Mouse (Mus musculus): ENCODE results near the gene Stx5a.
A peak's percentile ranks its signal among the peaks of the same experiment; 100 is the strongest.

The Stx5a gene

GRCm38 (mm10) chr19:8741243-8741869, at the start of gene Stx5a:
TSS of gene Stx5a (plus strand) at chr19:8741413.
- DNase-seq (ENCODE audit: low spot score in 2 of 2), result peak; percentile 94 to 97

GRCm38 (mm10) chr19:8691871-8692539, 49.2 kb upstream of the Stx5a start:
- no peak for DNase-seq (ENCODE audit: low spot score in 2 of 2)

- no peak for DNase-seq (ENCODE audit: low spot score in 2 of 2)
These were observed 48.5 kb upstream of the Stx5a start for GRCm38 (mm10) chr19:8692740-8693139.

- no peak for DNase-seq (ENCODE audit: low spot score in 2 of 2)
These were observed 45.9 kb upstream of the Stx5a start for GRCm38 (mm10) chr19:8695330-8695729.

GRCm38 (mm10) chr19:8699652-8700051, 41.6 kb upstream of the Stx5a start:
- no peak for DNase-seq (ENCODE audit: low spot score in 2 of 2)

GRCm38 (mm10) chr19:8702458-8702857, 38.8 kb upstream of the Stx5a start:
- no peak for DNase-seq (ENCODE audit: low spot score in 2 of 2)

GRCm38 (mm10) chr19:8703571-8703970, 37.6 kb upstream of the Stx5a start:
- no peak for DNase-seq (ENCODE audit: low spot score in 2 of 2)

- no peak for DNase-seq (ENCODE audit: low spot score in 2 of 2)
These were observed 36.0 kb upstream of the Stx5a start for GRCm38 (mm10) chr19:8705026-8705708.

- no peak for DNase-seq (ENCODE audit: low spot score in 2 of 2)
These were observed 35.0 kb upstream of the Stx5a start for GRCm38 (mm10) chr19:8706132-8706667.

GRCm38 (mm10) chr19:8706930-8707329, 34.3 kb upstream of the Stx5a start:
- no peak for DNase-seq (ENCODE audit: low spot score in 2 of 2)

- DNase-seq (ENCODE audit: low spot score in 2 of 2), result no peak
These were observed 32.3 kb upstream of the Stx5a start for GRCm38 (mm10) chr19:8708954-8709353.

GRCm38 (mm10) chr19:8710057-8710456, 31.2 kb upstream of the Stx5a start:
- DNase-seq (ENCODE audit: low spot score in 2 of 2), result no peak

GRCm38 (mm10) chr19:8711506-8711905, 29.7 kb upstream of the Stx5a start:
- no peak for DNase-seq (ENCODE audit: low spot score in 2 of 2)

GRCm38 (mm10) chr19:8711949-8712869, 29.0 kb upstream of the Stx5a start:
- DNase-seq (ENCODE audit: low spot score in 2 of 2), result no peak

- peak in 1 of 2 experiments; percentile 66 for DNase-seq (ENCODE audit: low spot score in 2 of 2)
These were observed 28.3 kb upstream of the Stx5a start for GRCm38 (mm10) chr19:8712870-8713305.

GRCm38 (mm10) chr19:8713306-8713996, 27.8 kb upstream of the Stx5a start:
- peak; percentile 90 to 91 for DNase-seq (ENCODE audit: low spot score in 2 of 2)

- DNase-seq (ENCODE audit: low spot score in 2 of 2), result no peak
These were observed 27.1 kb upstream of the Stx5a start for GRCm38 (mm10) chr19:8713997-8714652.

GRCm38 (mm10) chr19:8714653-8715481, 26.3 kb upstream of the Stx5a start:
- no peak for DNase-seq (ENCODE audit: low spot score in 2 of 2)
